Mouse (Mus musculus) ES-E14 (cell line): ENCODE results near the gene Farsb. TPM values are rescaled to one million over a fixed set of nuclear protein-coding genes. Genes with fewer than 3 reads are reported as not detected.

ENCODE experiments used
- DNase-seq: peaks from one replicate; pipeline ENCODE4 v3.0.0-alpha.2; 2013; ENCODE audit warnings: low read depth, low spot score
- H3K27ac ChIP-seq: 2 replicates; pipeline ENCODE4 v1.5.1; 2012; ENCODE audit warnings: low read depth, mild to moderate bottlenecking, low read length, moderate library complexity, mixed read lengths; ENCODE audit not compliant: poor library complexity, insufficient read depth, severe bottlenecking
- H3K36me3 ChIP-seq: 2 replicates; pipeline ENCODE4 v1.6.1; 2012; ENCODE audit warnings: mild to moderate bottlenecking, low read length, moderate library complexity, mixed read lengths; ENCODE audit not compliant: control insufficient read depth, poor library complexity, insufficient read depth, severe bottlenecking
- H3K4me1 ChIP-seq, 2 experiments: fragments of 150-350 bp in 1 of 2; sonication (generic) in 1 of 2; 2 replicates each; pipeline ENCODE4 v1.6.1; 2012; ENCODE audit warnings: low read length in 2 of 2, mild to moderate bottlenecking in 1 of 2, mixed read lengths in 1 of 2; ENCODE audit not compliant: control insufficient read depth in 2 of 2, insufficient read depth in 2 of 2, poor library complexity in 1 of 2
- H3K4me3 ChIP-seq, 2 experiments: fragments of 150-350 bp in 1 of 2; sonication (generic) in 1 of 2; 2 replicates each; pipeline ENCODE4 v1.5.1; 2012; ENCODE audit warnings: low read length in 2 of 2, low read depth in 1 of 2, mild to moderate bottlenecking in 1 of 2, mixed read lengths in 1 of 2; ENCODE audit not compliant: insufficient read depth in 1 of 2, poor library complexity in 1 of 2, severe bottlenecking in 1 of 2
- H3K9ac ChIP-seq: 2 replicates; pipeline ENCODE4 v1.6.1; 2012; ENCODE audit warnings: low read depth, mild to moderate bottlenecking, low read length, mixed read lengths; ENCODE audit not compliant: poor library complexity, insufficient read depth, severe bottlenecking
- H3K9me3 ChIP-seq: fragments of 150-350 bp; sonication (generic); 2 replicates; pipeline ENCODE4 v1.6.1; 2012; ENCODE audit warnings: low read depth, mild to moderate bottlenecking, low read length; ENCODE audit not compliant: control insufficient read depth, insufficient read depth
- CHD2 ChIP-seq: IDR thresholded peaks from 2 replicates; pipeline ENCODE4 v1.6.1; 2014; ENCODE audit warnings: mild to moderate bottlenecking, low read depth, low read length, inconsistent platforms
- HCFC1 ChIP-seq: IDR thresholded peaks from 2 replicates; pipeline ENCODE4 v1.6.1; 2012; ENCODE audit warnings: low read length, inconsistent platforms, borderline replicate concordance; ENCODE audit not compliant: insufficient read depth
- MAFK ChIP-seq: IDR thresholded peaks from 2 replicates; pipeline ENCODE4 v1.6.1; 2014; ENCODE audit warnings: mild to moderate bottlenecking, low read depth, low read length, inconsistent platforms; ENCODE audit not compliant: insufficient read depth
- ZC3H11A ChIP-seq: IDR thresholded peaks from 2 replicates; pipeline ENCODE4 v1.6.1; 2012; ENCODE audit warnings: low read depth, mild to moderate bottlenecking, inconsistent platforms, low read length, borderline replicate concordance
- ZNF384 ChIP-seq: IDR thresholded peaks from 2 replicates; pipeline ENCODE4 v1.6.1; 2012; ENCODE audit warnings: low read depth, low read length, inconsistent platforms
- in situ Hi-C, 2 experiments: fragments of 600-800 bp; cut with MboI; formaldehyde crosslinking; loops; one replicate each; pipeline ENCODE4 v1.15.1; 2025; ENCODE audit warnings: low sequenced_read_pairs in 2 of 2, inconsistent platforms in 1 of 2; ENCODE audit not compliant: unreplicated experiment in 2 of 2
- total RNA-seq: library from RNA; depleted of rRNA; stranded (reverse); fragments of 300-350 nt; gene quantifications from 2 replicates; pipeline ENCODE4 v1.2.3, GENCODE M21; 2012

Farsb gene
- total RNA-seq, 1 experiment: 100 TPM

DNA sequence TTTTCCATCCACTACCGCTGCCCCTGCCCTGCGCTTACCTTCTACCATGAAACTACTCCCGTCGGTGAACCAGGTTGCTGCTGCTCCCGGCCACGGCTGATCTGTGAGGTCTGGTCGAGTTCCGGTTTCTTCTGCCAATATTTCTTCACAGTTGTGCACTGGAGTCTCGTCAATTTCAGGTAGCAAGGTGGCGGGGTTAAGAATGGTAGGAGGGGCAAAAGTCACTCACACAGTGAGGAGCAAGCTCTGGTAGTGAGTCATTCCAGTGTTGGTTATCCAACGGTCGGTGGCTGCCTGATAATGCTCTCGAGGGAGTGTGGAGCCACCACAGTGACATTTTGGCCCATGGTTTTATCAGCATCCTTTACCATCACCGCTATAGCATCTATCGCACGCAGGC, 12.3 kb upstream of the Farsb start:
- Histone ChIP-seq H3K4me1 (no peaks in the 10 kb centered on the region), H3K27ac (no peak overlapping the region), H3K4me3 (no peak overlapping the region), H3K9ac (no peak overlapping the region), H3K9me3 (no peaks in the 10 kb centered on the region; the same call in 1 of the 2 replicates), H3K36me3 (no peaks in the 10 kb centered on the region)
- in situ Hi-C loops: no loop called here
- TF ChIP-seq ZNF384 (no peak), MAFK (no peak), ZC3H11A (no peak), HCFC1 (no peak), CHD2 (no peak)
- no peak for DNase-seq

DNA sequence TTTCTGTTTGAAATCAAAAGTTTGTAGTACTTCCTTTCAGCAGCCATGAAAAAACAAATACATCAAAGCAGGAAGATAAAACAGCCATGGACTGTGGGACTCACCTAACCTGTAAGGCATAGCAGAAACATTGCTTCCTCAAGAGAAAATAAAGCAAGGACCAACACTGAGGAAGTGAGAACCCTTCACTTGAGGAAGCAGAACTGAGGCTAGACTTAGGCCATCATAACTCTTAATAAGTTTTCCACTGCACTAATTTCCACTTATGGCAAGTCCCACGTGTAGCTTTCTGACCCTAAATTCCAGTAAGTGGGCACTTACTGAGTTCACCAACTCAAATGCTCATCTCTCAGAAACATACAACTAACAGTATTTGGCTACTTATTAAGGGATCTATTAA, 1.4 kb upstream of the Farsb start:
- H3K9ac ChIP-seq: no peak overlapping the region
- in situ Hi-C loops: no loop called here
- peak overlapping the region in 1 of 2 experiments; percentile 63; a peak in 1 of 4 replicates for H3K4me3 ChIP-seq
- peaks cover 0 to 3% of the 10 kb centered on the region in 2 experiments; a peak in 2 of 4 replicates for H3K4me1 ChIP-seq
- H3K36me3 ChIP-seq: no peaks in the 10 kb centered on the region; the same call in 1 of the 2 replicates
- H3K27ac ChIP-seq: no peak overlapping the region
- TF ChIP-seq HCFC1 (no peak), MAFK (no peak), CHD2 (no peak), ZNF384 (no peak), ZC3H11A (no peak)
- no peaks in the 10 kb centered on the region for H3K9me3 ChIP-seq
- DNase-seq: no peak

DNA sequence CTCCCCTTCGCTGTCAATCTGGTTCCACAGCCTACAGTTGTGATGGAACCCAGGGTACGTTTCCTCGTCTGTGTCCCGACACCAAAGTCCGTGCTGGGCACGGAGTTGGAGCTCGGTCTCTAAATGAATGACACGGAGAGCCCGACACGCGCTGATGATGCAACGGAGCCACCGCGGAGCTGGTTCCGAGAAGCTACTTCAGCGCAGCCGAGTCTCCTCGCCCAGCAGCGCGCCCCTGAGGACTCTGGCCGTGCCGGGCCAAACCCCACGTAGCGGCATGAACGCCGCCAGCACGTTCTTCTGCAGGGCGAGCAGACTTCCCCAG, 308 bp downstream of the Farsb start:
- in situ Hi-C loops: no loop called here
- peaks cover 0 to 3% of the 10 kb centered on the region in 2 experiments; a peak in 2 of 4 replicates for H3K4me1 ChIP-seq
- H3K27ac ChIP-seq: no peak overlapping the region
- H3K4me3 ChIP-seq: peak overlapping the region; percentile 63 to 89
- DNase-seq: no peak
- H3K36me3 ChIP-seq: no peaks in the 10 kb centered on the region; the same call in 1 of the 2 replicates
- H3K9me3 ChIP-seq: no peaks in the 10 kb centered on the region
- TF ChIP-seq CHD2 (no peak), ZNF384 (no peak), ZC3H11A (no peak), MAFK (no peak), HCFC1 (no peak)
- H3K9ac ChIP-seq: peak overlapping the region; percentile 92

DNA sequence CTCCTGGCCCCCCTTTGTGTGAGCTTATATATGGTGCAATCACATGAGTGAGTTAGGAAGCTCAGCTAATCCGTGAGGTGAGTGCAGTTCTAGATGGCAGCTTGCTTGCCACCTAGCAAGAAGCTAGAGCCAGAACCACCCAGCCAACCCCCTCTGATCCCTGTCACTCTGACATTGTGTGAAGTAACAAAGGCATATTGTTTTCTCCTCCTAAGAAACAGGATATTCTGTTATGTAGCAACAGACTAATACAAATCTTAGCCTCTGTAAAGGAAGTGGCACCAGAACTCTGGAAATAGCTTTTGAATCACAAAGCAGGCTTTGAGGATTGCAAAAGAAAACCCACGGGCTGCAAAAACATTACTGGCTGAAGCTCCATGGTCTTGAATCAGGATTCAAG, 4.3 kb downstream of the Farsb start:
- Histone ChIP-seq H3K27ac (no peak overlapping the region), H3K4me1 (peaks cover 0 to 2% of the 10 kb centered on the region in 2 experiments; a peak in 1 of 4 replicates), H3K4me3 (no peak overlapping the region), H3K9me3 (no peaks in the 10 kb centered on the region), H3K9ac (no peak overlapping the region), H3K36me3 (peaks cover 11% of the 10 kb centered on the region)
- TF ChIP-seq MAFK (no peak), ZNF384 (no peak), CHD2 (no peak), HCFC1 (no peak), ZC3H11A (no peak)
- in situ Hi-C loops: no loop called here
- DNase-seq: no peak

DNA sequence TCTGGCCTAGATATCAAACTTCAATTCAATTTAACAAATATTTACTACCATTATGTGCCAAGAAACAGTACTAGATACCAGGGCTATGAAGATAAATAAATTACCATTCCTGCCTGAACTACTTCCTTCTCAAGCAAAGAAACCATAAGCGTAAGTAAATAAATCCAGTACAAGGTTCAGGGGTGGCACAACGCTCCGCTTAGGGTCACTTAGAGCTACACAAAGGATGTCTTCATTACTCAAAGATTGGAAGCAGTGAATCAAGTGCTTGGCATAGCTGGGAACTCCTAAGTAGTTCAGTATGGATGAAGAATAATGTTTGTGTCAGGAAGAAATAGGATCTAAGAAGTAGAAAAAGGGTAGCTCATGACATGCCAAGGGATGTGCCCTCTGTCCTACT, 5.3 kb downstream of the Farsb start:
- TF ChIP-seq CHD2 (no peak), MAFK (no peak), HCFC1 (no peak), ZC3H11A (no peak), ZNF384 (no peak)
- no peak for DNase-seq
- Histone ChIP-seq H3K36me3 (peaks cover 12% of the 10 kb centered on the region), H3K9me3 (no peaks in the 10 kb centered on the region), H3K4me1 (peaks cover 0 to 2% of the 10 kb centered on the region in 2 experiments; a peak in 1 of 4 replicates), H3K27ac (no peak overlapping the region), H3K9ac (no peak overlapping the region), H3K4me3 (no peak overlapping the region)
- in situ Hi-C loops: no loop called here
